Mouse (Mus musculus): ENCODE measurements at regions not wholly inside any gene's neighbourhood (a gene's known extent, or its start where the extent isn't known, plus 50 kb on each side); places are given as distances from the start of the nearest gene placed in this dataset.

GRCm38 (mm10) chr17:7537618-7538266 lies 152.5 kb upstream of the Unc93a2 start:
- H3K27ac ChIP-seq (ENCODE audit: low read depth, low read length): no peak overlapping the region
- WGBS: 57% methylated on average over 7 of the region's 7 CpGs
- ATAC-seq: no peak

GRCm38 (mm10) chr17:7537210-7537609 lies 151.9 kb upstream of the Unc93a2 start:
- WGBS: 89% methylated on average over 5 of the region's 5 CpGs
- ATAC-seq: no peak
- no peak overlapping the region for H3K4me3 ChIP-seq (ENCODE audit: low read depth, low read length)
- H3K36me3 ChIP-seq (ENCODE audit: control insufficient read depth, insufficient read depth): no peaks in the 10 kb centered on the region
- no peaks in the 10 kb centered on the region for H3K4me1 ChIP-seq (replicated peaks; ENCODE audit: control insufficient read depth, insufficient read depth, low read length)
- TF ChIP-seq CTCF (IDR thresholded peaks at IDR 0.05; ENCODE audit: low read depth): no peak
- no peaks in the 10 kb centered on the region for H3K27me3 ChIP-seq (replicated peaks; ENCODE audit: control insufficient read depth, insufficient read depth, low read length)
- H3K4me2 ChIP-seq (replicated peaks; ENCODE audit: low read depth): no peak overlapping the region
- H3K9ac ChIP-seq (ENCODE audit: low read depth, low read length): no peak overlapping the region
- H3K27ac ChIP-seq (ENCODE audit: low read depth, low read length): no peak overlapping the region
- no peaks in the 10 kb centered on the region for H3K9me3 ChIP-seq (ENCODE audit: control insufficient read depth)

More at GRCm38 (mm10) chr17:7537618-7538266, 152.5 kb upstream of the Unc93a2 start:
- Histone ChIP-seq H3K4me2 (replicated peaks; ENCODE audit: low read depth) (no peak overlapping the region), H3K4me3 (ENCODE audit: low read depth, low read length) (no peak overlapping the region), H3K27me3 (replicated peaks; ENCODE audit: control insufficient read depth, insufficient read depth, low read length) (no peaks in the 10 kb centered on the region), H3K36me3 (ENCODE audit: control insufficient read depth, insufficient read depth) (no peaks in the 10 kb centered on the region), H3K9ac (ENCODE audit: low read depth, low read length) (no peak overlapping the region), H3K9me3 (ENCODE audit: control insufficient read depth) (no peaks in the 10 kb centered on the region), H3K4me1 (replicated peaks; ENCODE audit: control insufficient read depth, insufficient read depth, low read length) (no peaks in the 10 kb centered on the region)
- no peak for TF ChIP-seq CTCF (IDR thresholded peaks at IDR 0.05; ENCODE audit: low read depth)

- Histone ChIP-seq H3K4me3 (ENCODE audit: low read depth, low read length) (no peak overlapping the region), H3K36me3 (ENCODE audit: control insufficient read depth, insufficient read depth) (no peaks in the 10 kb centered on the region), H3K4me1 (replicated peaks; ENCODE audit: control insufficient read depth, insufficient read depth, low read length) (no peaks in the 10 kb centered on the region), H3K27me3 (replicated peaks; ENCODE audit: control insufficient read depth, insufficient read depth, low read length) (no peaks in the 10 kb centered on the region), H3K9ac (ENCODE audit: low read depth, low read length) (no peak overlapping the region), H3K27ac (ENCODE audit: low read depth, low read length) (no peak overlapping the region), H3K4me2 (replicated peaks; ENCODE audit: low read depth) (no peak overlapping the region), H3K9me3 (ENCODE audit: control insufficient read depth) (no peaks in the 10 kb centered on the region)
- no peak for ATAC-seq
- TF ChIP-seq CTCF (IDR thresholded peaks at IDR 0.05; ENCODE audit: low read depth): no peak
- 80% methylated on average over 6 of the region's 6 CpGs for WGBS
Measured at GRCm38 (mm10) chr17:7534386-7535059, 149.3 kb upstream of the Unc93a2 start.

- no peak for TF ChIP-seq CTCF (IDR thresholded peaks at IDR 0.05; ENCODE audit: low read depth)
- H3K27ac ChIP-seq (ENCODE audit: low read depth, low read length): no peak overlapping the region
- no peaks in the 10 kb centered on the region for H3K4me1 ChIP-seq (replicated peaks; ENCODE audit: control insufficient read depth, insufficient read depth, low read length)
- H3K9ac ChIP-seq (ENCODE audit: low read depth, low read length): no peak overlapping the region
- ATAC-seq: no peak
- no peak overlapping the region for H3K4me3 ChIP-seq (ENCODE audit: low read depth, low read length)
- no peaks in the 10 kb centered on the region for H3K36me3 ChIP-seq (ENCODE audit: control insufficient read depth, insufficient read depth)
- WGBS: 42% methylated on average over 2 of the region's 2 CpGs
- H3K9me3 ChIP-seq (ENCODE audit: control insufficient read depth): no peaks in the 10 kb centered on the region
- no peak overlapping the region for H3K4me2 ChIP-seq (replicated peaks; ENCODE audit: low read depth)
- no peaks in the 10 kb centered on the region for H3K27me3 ChIP-seq (replicated peaks; ENCODE audit: control insufficient read depth, insufficient read depth, low read length)
Measured at GRCm38 (mm10) chr17:7533552-7533951, 148.3 kb upstream of the Unc93a2 start.

- no peaks in the 10 kb centered on the region for H3K27me3 ChIP-seq (replicated peaks; ENCODE audit: control insufficient read depth, insufficient read depth, low read length)
- no peak for TF ChIP-seq CTCF (IDR thresholded peaks at IDR 0.05; ENCODE audit: low read depth)
- no peak overlapping the region for H3K27ac ChIP-seq (ENCODE audit: low read depth, low read length)
- H3K36me3 ChIP-seq (ENCODE audit: control insufficient read depth, insufficient read depth): no peaks in the 10 kb centered on the region
- no peaks in the 10 kb centered on the region for H3K9me3 ChIP-seq (ENCODE audit: control insufficient read depth)
- no peak for ATAC-seq
- no peak overlapping the region for H3K4me3 ChIP-seq (ENCODE audit: low read depth, low read length)
- no peak overlapping the region for H3K4me2 ChIP-seq (replicated peaks; ENCODE audit: low read depth)
- no peaks in the 10 kb centered on the region for H3K4me1 ChIP-seq (replicated peaks; ENCODE audit: control insufficient read depth, insufficient read depth, low read length)
- H3K9ac ChIP-seq (ENCODE audit: low read depth, low read length): no peak overlapping the region
- 80% methylated on average over 3 of the region's 3 CpGs for WGBS
Measured at GRCm38 (mm10) chr17:7532618-7533017, 147.4 kb upstream of the Unc93a2 start.

GRCm38 (mm10) chr17:7529304-7529703 lies 144.0 kb upstream of the Unc93a2 start:
- no peak for TF ChIP-seq CTCF (IDR thresholded peaks at IDR 0.05; ENCODE audit: low read depth)
- ATAC-seq: no peak
- Histone ChIP-seq H3K4me1 (replicated peaks; ENCODE audit: control insufficient read depth, insufficient read depth, low read length) (no peaks in the 10 kb centered on the region), H3K9me3 (ENCODE audit: control insufficient read depth) (no peaks in the 10 kb centered on the region), H3K36me3 (ENCODE audit: control insufficient read depth, insufficient read depth) (no peaks in the 10 kb centered on the region), H3K9ac (ENCODE audit: low read depth, low read length) (no peak overlapping the region), H3K4me2 (replicated peaks; ENCODE audit: low read depth) (no peak overlapping the region), H3K4me3 (ENCODE audit: low read depth, low read length) (no peak overlapping the region), H3K27me3 (replicated peaks; ENCODE audit: control insufficient read depth, insufficient read depth, low read length) (no peaks in the 10 kb centered on the region), H3K27ac (ENCODE audit: low read depth, low read length) (no peak overlapping the region)
- WGBS: 52% methylated on average over 5 of the region's 5 CpGs
